Mouse (Mus musculus) forebrain, embryonic 13.5 days (tissue): ENCODE results near the gene Dnajc21. TPM values are rescaled to one million over a fixed set of nuclear protein-coding genes. Genes with fewer than 3 reads are reported as not detected.
A peak's percentile ranks its signal among the peaks of the same experiment; 100 is the strongest.

Experiments
- ATAC-seq: fragments of 200-750 bp; cut with Nextera tagmentation; 2 replicates; pipeline ENCODE4 v1.8.0; 2017
- H3K27ac ChIP-seq: fragments of 300-500 bp; sonication (generic); 2 replicates; pipeline ENCODE4 v1.5.1; 2015; ENCODE audit warnings: inconsistent platforms, mild to moderate bottlenecking, moderate library complexity
- H3K27me3 ChIP-seq: fragments of 300-500 bp; sonication (generic); 2 replicates; pipeline ENCODE4 v1.6.1; 2015; ENCODE audit warnings: mild to moderate bottlenecking, inconsistent platforms
- H3K36me3 ChIP-seq: fragments of 300-500 bp; sonication (generic); 2 replicates; pipeline ENCODE4 v1.6.1; 2015; ENCODE audit warnings: mild to moderate bottlenecking, inconsistent platforms; ENCODE audit not compliant: poor library complexity, severe bottlenecking
- H3K4me1 ChIP-seq: fragments of 300-500 bp; sonication (generic); 2 replicates; pipeline ENCODE4 v1.6.1; 2015; ENCODE audit warnings: inconsistent platforms
- H3K4me2 ChIP-seq: fragments of 300-500 bp; sonication (generic); 2 replicates; pipeline ENCODE4 v1.6.1; 2015; ENCODE audit warnings: inconsistent platforms, mild to moderate bottlenecking, moderate library complexity
- H3K4me3 ChIP-seq: fragments of 300-500 bp; sonication (generic); 2 replicates; pipeline ENCODE4 v1.5.1; 2015; ENCODE audit warnings: mild to moderate bottlenecking, inconsistent platforms
- H3K9ac ChIP-seq: fragments of 300-500 bp; sonication (generic); 2 replicates; pipeline ENCODE4 v1.6.1; 2015; ENCODE audit warnings: mild to moderate bottlenecking, inconsistent platforms
- H3K9me3 ChIP-seq: fragments of 300-500 bp; sonication (generic); replicated peaks from 2 replicates; pipeline ENCODE4 v1.6.1; 2016; ENCODE audit warnings: inconsistent platforms
- WGBS: fragments of 180-500 bp; shearing (Covaris S2); methylation state at CpG from one replicate; pipeline ENCODE4 v1.1.7; 2015; 5-methylcytosine and 5-hydroxymethylcytosine counted together
- polyA plus RNA-seq: library from polyadenylated mRNA; unstranded; fragments of >200 nt; fragmentation: Nextera tagmentation; extraction: Ambion mirVana; gene quantifications from 2 replicates; pipeline ENCODE4 v1.2.1, GENCODE M21; 2015

The Dnajc21 gene
- polyA plus RNA-seq, 1 experiment from 2014 or later, result 10.4 TPM

DNA sequence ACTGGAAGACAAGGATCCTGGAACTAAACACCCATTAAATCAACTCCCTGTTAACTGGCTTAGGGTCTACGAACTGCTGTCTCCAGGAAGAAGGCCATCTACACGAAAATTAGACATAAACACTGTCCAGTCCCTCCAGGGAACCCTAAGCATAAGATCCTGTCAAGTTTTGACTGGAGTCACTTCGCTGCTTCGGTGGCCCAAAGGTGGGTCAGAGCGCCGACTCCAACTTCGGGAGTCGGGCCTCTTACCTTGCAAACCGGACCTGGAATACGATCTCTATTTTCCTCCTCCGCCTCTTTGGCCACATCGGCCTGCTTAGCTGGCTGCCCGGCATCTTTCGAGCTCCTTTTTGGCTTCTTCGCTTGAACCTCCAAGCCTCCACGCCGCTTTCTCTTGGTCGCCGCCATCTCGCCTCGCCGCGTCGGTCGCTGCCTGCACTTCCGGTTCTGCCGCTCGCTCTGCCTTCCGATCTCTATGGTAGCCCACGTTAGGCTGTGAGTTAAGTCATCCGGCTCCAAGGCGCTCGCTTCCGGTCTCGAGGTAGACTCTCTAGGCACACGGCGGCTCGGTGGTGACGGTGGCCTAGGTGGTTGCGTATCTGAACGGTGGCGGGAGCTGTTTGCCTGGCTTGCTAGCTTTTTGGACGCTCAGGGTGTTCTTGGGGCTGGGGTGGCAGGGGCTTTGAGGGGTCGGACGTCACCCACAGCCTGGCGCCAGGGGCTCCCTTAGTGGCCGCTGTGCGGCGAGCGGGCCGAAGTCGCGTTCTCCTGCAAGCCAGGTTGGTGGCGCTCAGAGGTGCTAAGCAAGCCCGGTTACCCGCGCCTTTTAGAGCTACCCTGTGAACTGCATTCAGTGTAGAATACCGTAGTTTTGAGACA, 15.4 kb upstream of the Dnajc21 start, which contains the start of the genes Brix1 and Rad1:
Gene Brix1 (minus strand): TSS at position 464 of the 881 bp plus-strand sequence.
Gene Rad1 (plus strand): TSS at position 535 of the 881 bp plus-strand sequence.
- H3K9me3 ChIP-seq, result no peaks in the 10 kb centered on the region
- H3K9ac ChIP-seq, result peak within 1 kb of the TSS; percentile 84
- H3K27me3 ChIP-seq, result no peaks in the 10 kb centered on the region
- H3K4me2 ChIP-seq, result peak within 1 kb of the TSS; percentile 73
- ATAC-seq, result peak; percentile 100
- H3K4me1 ChIP-seq, result peaks cover 23% of the 10 kb centered on the region
- H3K36me3 ChIP-seq, result peaks cover 25% of the 10 kb centered on the region
- peak within 1 kb of the TSS; percentile 75 for H3K4me3 ChIP-seq
- peak within 1 kb of the TSS; percentile 61 for H3K27ac ChIP-seq
- WGBS, result under 1% methylated on average over 57 of the region's 58 CpGs

DNA sequence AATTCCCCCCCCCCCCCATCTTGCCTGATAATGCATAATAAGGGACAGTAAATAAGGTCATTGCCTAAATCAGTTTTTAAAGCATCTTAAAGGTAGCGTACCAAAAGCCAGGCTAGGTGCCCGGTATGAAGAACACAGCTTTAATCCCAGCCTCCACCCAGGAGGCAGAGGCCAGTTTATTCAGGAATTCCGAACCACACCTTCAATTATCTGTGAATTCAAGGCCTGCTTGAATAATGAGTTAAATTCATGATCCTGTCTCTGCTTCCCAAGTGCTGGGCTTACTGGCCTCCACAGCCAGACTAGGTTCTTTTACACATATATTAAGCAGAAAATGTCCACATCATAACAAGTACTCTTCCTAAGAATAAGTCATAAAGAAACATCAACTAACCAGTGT, 625 bp upstream of the Dnajc21 start:
- H3K9ac ChIP-seq, result peak overlapping the region; percentile 90
- ATAC-seq, result no peak

DNA sequence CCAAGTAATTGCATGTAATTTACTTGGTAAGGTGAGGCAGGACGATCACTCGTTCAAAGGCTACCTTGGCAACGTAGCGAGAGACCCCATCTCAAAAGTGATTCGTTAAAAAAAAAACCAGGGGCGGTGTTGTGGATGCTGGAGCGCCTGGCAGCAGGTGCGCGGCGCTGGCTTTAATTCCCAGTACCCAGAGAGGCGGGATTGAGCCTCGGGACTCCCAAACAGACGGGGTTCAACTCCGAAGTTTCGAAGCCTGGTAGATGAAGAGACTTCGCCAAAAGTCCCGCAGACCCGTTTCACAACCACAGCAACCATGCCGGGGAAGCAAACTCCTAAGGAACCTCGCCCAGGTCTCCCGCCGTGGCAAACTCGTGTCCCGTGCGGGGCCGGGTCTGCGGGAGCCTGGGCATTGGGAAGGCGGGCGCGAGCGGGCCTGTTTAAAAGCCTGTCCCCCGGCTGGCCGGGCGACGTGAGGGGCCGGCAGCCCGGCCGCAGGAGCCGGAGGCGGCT, 620 bp downstream of the Dnajc21 start:
- WGBS, result under 1% methylated on average over 39 of the region's 40 CpGs
- peak overlapping the region; percentile 90 for H3K9ac ChIP-seq
- peak; percentile 19; the same call in 1 of the 2 replicates for ATAC-seq
- H3K4me1 ChIP-seq, result peaks cover 18% of the 10 kb centered on the region; the same call in 1 of the 2 replicates
- peak overlapping the region; percentile 83 for H3K4me2 ChIP-seq
- H3K36me3 ChIP-seq, result peaks cover 7% of the 10 kb centered on the region
- no peaks in the 10 kb centered on the region for H3K9me3 ChIP-seq
- H3K27me3 ChIP-seq, result no peaks in the 10 kb centered on the region
- peak overlapping the region; percentile 76 for H3K27ac ChIP-seq
- peak overlapping the region; percentile 85 for H3K4me3 ChIP-seq

More for the DNA sequence above, 625 bp upstream of the Dnajc21 start:
- Histone ChIP-seq H3K27ac (no peak overlapping the region), H3K9me3 (no peaks in the 10 kb centered on the region), H3K4me3 (peak overlapping the region; percentile 85), H3K36me3 (peaks cover 17% of the 10 kb centered on the region), H3K27me3 (no peaks in the 10 kb centered on the region), H3K4me2 (peak overlapping the region; percentile 83), H3K4me1 (peaks cover 18% of the 10 kb centered on the region; the same call in 1 of the 2 replicates)
- 4% methylated on average over 3 of the region's 3 CpGs for WGBS

DNA sequence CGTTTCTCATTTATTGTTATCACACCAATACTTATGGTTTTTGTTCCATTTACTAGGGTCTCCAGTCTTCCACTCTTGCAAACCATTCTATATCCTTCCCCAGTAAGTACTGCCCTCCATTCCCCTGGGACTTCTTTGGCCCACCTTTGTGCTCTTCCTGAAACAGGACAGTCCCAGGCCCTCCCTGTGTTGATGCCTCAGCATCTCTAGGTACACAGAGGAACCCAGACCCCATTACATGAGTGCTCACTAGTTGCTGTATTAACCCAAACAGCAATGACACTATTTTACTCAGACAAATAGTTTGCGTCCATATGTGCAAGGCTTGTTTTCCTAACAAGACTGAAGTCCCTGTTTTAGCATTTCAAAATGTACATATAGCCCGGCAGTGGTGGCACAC, 1.6 kb downstream of the Dnajc21 start:
- H3K9ac ChIP-seq, result no peak overlapping the region
- peak overlapping the region; percentile 83 for H3K4me2 ChIP-seq
- H3K36me3 ChIP-seq, result no peaks in the 10 kb centered on the region
- 85% methylated on average over 3 of the region's 3 CpGs for WGBS
- H3K9me3 ChIP-seq, result no peaks in the 10 kb centered on the region
- H3K4me1 ChIP-seq, result peaks cover 18% of the 10 kb centered on the region; the same call in 1 of the 2 replicates
- ATAC-seq, result no peak
- peak overlapping the region; percentile 85; the same call in 1 of the 2 replicates for H3K4me3 ChIP-seq
- no peaks in the 10 kb centered on the region for H3K27me3 ChIP-seq
- H3K27ac ChIP-seq, result no peak overlapping the region

DNA sequence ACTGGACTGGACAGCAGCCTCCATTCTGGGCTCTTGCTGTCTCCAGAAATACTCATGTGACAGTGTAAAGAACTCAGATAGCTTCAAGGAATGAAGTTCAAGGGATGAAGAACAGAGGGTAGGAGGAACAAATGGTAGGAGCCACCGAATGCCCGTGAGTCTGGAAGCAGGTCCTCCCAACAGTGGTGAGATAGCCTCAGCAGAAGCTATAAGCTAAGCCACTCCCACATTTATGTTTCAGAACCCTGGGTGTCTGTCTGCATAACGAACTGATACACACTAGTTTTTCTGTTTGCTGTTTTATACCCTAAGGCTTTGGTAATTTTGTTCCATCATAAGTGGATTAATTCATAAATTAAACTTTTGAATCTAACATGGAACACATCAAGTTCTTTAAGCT, 5.6 kb downstream of the Dnajc21 start:
- ATAC-seq, result no peak
- peaks cover 14% of the 10 kb centered on the region; the same call in 1 of the 2 replicates for H3K4me1 ChIP-seq
- H3K27me3 ChIP-seq, result no peaks in the 10 kb centered on the region
- H3K27ac ChIP-seq, result no peak overlapping the region
- H3K9ac ChIP-seq, result no peak overlapping the region
- H3K9me3 ChIP-seq, result no peaks in the 10 kb centered on the region
- H3K4me2 ChIP-seq, result no peak overlapping the region
- WGBS, result 95% methylated on average over 3 of the region's 3 CpGs
- H3K36me3 ChIP-seq, result peaks cover 25% of the 10 kb centered on the region
- no peak overlapping the region for H3K4me3 ChIP-seq

DNA sequence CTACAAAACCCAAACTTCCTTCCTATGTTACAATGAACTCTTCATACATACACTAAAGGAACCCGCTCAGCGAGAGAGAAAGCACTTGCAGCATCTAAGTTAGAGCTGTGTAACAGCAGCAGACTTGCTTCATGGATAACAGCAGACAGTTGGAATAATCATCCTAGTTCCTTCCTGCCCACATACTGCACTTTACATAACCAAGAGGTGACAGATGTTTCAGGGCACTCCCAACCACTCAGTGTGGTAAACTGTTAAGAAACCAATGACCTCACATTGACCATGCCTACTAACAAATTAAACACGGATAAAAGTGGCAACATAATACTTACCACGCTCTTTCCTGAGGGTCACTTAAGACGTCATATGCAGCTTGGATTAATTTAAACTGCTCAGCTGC, 6.8 kb downstream of the Dnajc21 start:
- Histone ChIP-seq H3K27ac (no peak overlapping the region), H3K9ac (no peak overlapping the region), H3K9me3 (no peaks in the 10 kb centered on the region), H3K27me3 (no peaks in the 10 kb centered on the region), H3K4me2 (no peak overlapping the region), H3K4me1 (peaks cover 4% of the 10 kb centered on the region; the same call in 1 of the 2 replicates), H3K36me3 (peaks cover 33% of the 10 kb centered on the region), H3K4me3 (no peak overlapping the region)
- 88% methylated on average over 5 of the region's 5 CpGs for WGBS
- ATAC-seq, result no peak

DNA sequence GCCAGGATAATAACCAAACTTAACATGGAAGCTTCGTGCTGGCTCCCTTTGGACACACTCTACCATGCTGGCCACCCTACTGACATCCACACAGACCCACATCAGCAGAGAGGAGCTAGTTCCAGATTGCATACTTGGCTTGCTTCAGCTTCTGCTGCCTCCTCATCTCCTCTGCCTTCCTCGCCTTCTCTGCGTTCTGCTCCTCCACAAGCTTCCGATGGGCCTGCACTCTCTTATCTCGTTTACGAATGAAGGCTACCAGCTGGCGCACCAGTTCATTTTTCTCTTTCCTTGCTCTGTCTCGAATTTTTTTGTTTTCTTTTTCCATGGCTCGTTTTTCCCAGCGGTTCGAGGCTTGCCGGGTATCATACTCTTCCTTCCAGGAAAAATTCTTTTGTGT, 9.3 kb downstream of the Dnajc21 start:
- no peak overlapping the region for H3K27ac ChIP-seq
- 95% methylated on average over 12 of the region's 12 CpGs for WGBS
- H3K36me3 ChIP-seq, result peaks cover 53% of the 10 kb centered on the region
- no peak overlapping the region for H3K9ac ChIP-seq
- H3K4me1 ChIP-seq, result no peaks in the 10 kb centered on the region
- no peak overlapping the region for H3K4me3 ChIP-seq
- no peak overlapping the region for H3K4me2 ChIP-seq
- no peaks in the 10 kb centered on the region for H3K27me3 ChIP-seq
- ATAC-seq, result no peak
- H3K9me3 ChIP-seq, result no peaks in the 10 kb centered on the region

DNA sequence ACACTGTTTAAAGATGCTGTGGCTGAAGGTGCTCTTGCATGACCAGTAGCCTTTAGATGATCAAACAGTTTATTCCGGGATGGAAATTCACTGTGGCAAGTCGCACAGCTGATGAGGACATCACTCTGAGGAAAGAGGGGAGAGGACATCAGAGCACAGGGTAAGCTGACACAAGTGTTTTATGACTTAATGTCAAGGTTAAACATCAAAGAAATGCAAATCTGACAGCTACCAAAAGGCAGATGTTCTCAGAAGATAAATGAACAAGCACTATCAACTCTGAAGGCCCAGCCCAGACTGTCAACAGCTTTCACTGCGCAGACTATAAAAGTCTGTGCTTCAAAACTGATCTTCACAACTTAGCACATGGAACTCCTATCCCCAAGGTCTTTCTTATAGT, 23.2 kb downstream of the Dnajc21 start:
- Histone ChIP-seq H3K27me3 (no peaks in the 10 kb centered on the region), H3K4me2 (no peak overlapping the region), H3K9ac (no peak overlapping the region), H3K36me3 (peaks cover 63% of the 10 kb centered on the region), H3K27ac (no peak overlapping the region), H3K9me3 (no peaks in the 10 kb centered on the region), H3K4me1 (no peaks in the 10 kb centered on the region), H3K4me3 (no peak overlapping the region)
- ATAC-seq, result no peak
- 98% methylated on average over 3 of the region's 3 CpGs for WGBS

DNA sequence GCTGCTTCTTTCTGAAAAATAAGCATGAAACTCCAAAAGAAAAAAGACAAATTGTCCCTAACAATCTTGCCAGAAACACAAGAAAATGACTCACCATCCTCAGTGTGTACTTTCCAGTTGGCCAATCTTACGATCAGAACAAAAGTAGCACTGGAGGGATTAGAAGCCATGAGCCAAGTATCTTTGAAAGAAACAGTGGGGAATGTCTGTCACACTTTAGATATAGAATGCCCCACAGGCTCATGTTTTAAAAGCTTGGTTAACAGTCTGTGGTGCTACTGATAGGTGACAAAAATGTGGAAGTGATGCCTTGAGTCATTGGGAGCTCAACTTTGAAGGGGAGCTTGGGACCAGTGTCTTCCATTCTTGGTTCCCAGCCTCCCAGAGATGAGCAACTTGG, 28.0 kb downstream of the Dnajc21 start:
- Histone ChIP-seq H3K4me2 (no peak overlapping the region), H3K36me3 (peaks cover 45% of the 10 kb centered on the region), H3K9me3 (no peaks in the 10 kb centered on the region), H3K27ac (no peak overlapping the region), H3K27me3 (no peaks in the 10 kb centered on the region), H3K4me3 (no peak overlapping the region), H3K4me1 (no peaks in the 10 kb centered on the region), H3K9ac (no peak overlapping the region)
- ATAC-seq, result no peak
- WGBS, result 55% methylated on average over 1 of the region's 1 CpGs

DNA sequence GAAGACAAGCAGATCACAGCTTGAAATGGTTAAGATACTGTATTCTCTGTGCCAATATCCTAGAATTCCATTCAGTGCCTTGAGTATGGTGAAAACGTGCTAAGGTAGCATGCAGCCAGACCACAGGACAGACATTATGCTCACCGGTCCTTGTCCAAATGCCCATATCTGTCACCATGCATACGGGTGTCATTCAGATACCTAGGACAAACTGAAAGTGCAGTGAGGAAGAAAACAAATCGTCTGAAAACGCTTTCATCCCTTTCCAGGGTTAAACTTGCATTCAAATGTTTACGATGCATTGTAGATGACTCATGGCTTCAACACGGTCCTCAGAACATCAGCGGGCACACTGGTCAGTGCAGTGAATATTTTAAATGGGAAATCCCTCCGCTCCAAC, 28.8 kb downstream of the Dnajc21 start:
- Histone ChIP-seq H3K27ac (no peak overlapping the region), H3K9me3 (no peaks in the 10 kb centered on the region), H3K4me2 (no peak overlapping the region), H3K4me1 (no peaks in the 10 kb centered on the region), H3K36me3 (peaks cover 42% of the 10 kb centered on the region), H3K4me3 (no peak overlapping the region), H3K27me3 (no peaks in the 10 kb centered on the region), H3K9ac (no peak overlapping the region)
- WGBS, result 91% methylated on average over 9 of the region's 9 CpGs
- ATAC-seq, result no peak

DNA sequence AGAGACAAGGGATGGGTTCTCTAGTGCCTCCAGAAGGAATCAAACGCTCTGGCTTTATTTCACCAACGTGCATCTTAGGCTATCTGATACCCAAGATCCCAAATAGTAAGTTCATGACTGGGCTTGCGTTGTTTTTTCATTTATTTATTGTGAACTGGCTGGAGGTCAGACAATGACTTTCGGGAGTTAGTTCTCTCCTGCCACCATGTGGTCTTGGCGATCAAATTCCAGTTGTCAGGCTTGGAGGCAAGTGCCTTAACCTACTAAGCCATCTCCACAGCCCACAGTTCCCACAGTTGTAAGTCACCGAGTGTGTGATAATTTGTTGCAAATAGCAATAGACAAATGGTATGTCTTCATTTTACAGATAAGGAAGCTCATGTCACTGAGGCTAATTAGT, 30.4 kb downstream of the Dnajc21 start:
- Histone ChIP-seq H3K9ac (no peak overlapping the region), H3K27ac (no peak overlapping the region), H3K27me3 (no peaks in the 10 kb centered on the region), H3K9me3 (no peaks in the 10 kb centered on the region), H3K36me3 (peaks cover 34% of the 10 kb centered on the region), H3K4me3 (no peak overlapping the region), H3K4me2 (no peak overlapping the region), H3K4me1 (no peaks in the 10 kb centered on the region)
- ATAC-seq, result no peak
- 74% methylated on average over 6 of the region's 6 CpGs for WGBS

DNA sequence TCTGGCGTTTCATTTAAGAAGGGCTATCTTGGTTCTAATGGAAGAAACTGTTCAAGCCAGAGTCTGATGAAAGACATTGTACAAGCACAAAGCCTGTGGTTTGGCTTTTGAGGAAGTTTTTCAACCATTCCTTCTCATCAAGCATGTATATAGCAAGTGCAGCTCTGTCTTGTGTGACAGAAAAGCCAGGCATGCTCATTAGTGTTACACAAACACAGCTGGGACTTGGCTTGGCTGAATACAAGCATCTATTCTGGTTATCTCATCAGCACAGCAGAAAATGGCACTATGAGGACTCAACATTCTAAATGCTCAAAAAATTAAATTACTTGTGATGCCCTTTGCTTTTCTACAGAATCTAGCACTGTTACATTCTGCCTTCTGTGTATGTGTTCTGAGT, 33.4 kb downstream of the Dnajc21 start:
- no peak for ATAC-seq
- 71% methylated on average over 1 of the region's 1 CpGs for WGBS
- Histone ChIP-seq H3K9ac (no peak overlapping the region), H3K36me3 (peaks cover 18% of the 10 kb centered on the region), H3K4me1 (no peaks in the 10 kb centered on the region), H3K27me3 (no peaks in the 10 kb centered on the region), H3K4me2 (no peak overlapping the region), H3K4me3 (no peak overlapping the region), H3K27ac (no peak overlapping the region), H3K9me3 (no peaks in the 10 kb centered on the region)
